ENCODE assay signal across 1 mouse cellular context in the genomic region with DNA sequence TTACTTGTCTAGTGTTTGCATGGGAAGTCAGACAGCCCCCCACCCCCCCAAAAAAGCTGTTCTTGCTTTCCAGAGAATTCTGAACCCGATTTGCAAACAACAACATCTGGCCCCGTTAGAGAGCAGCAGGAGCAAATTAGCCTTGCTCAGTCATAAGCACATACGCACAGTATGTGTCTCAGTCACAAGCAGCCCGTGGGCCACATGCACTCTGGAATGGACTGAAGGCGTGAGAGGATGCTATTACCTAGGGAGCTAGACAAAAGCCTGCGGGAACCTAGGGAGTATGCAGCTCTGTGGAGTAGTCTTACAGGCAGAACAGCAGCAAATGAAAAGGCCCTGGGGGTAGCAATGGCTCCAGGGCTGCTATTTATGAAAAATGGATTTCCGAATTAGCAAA.
TF ChIP-seq lines count a peak whose summit lies in the region.

No protein-coding gene starts in this region.

TF ChIP-seq in ES-E14, 5 proteins besides CTCF, POLR2A, EP300 and RAD21:
- TF ChIP-seq CHD2 (IDR thresholded peaks at IDR 0.05; ENCODE audit: low read depth, low read length) (no peak), ZNF384 (IDR thresholded peaks at IDR 0.05; ENCODE audit: low read depth, low read length) (no peak), ZC3H11A (IDR thresholded peaks at IDR 0.05; ENCODE audit: borderline replicate concordance, low read depth, low read length) (no peak), MAFK (IDR thresholded peaks at IDR 0.05; ENCODE audit: insufficient read depth, low read depth, low read length) (no peak), HCFC1 (IDR thresholded peaks at IDR 0.05; ENCODE audit: borderline replicate concordance, insufficient read depth, low read length) (no peak)
